9 mouse cellular contexts compared by ENCODE assay signal in the genomic region with DNA sequence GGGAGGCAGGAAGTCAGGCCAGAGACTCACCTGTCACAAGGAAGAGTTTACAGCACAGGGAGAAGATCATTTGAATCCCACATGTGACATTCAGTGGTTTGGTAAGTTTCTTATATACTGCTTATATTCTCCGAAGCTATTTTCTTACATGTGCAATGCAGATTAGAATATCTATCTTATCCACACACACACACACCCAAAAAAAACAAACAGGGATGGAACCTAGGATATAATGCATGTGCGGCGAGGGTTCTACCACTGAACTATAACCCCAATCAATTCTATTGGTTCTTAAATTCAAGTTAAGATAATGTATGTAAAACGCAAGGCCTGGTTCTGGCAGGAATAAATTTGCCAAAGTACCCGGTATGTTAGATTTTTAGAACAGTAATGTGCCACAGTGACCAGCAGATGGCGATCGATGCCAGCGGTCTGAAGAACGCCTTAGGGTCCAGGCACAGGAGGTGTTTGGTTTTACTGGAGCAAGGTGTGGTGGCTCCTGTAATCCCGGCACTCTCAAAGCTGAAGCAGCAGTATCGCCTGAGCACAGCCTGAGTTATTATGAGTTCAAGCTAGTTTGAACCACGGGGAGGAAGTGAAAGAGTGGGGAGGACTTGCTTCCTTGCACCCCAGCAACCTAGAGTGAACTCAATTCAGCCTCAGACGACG. TPM values are rescaled to one million over a fixed set of nuclear protein-coding genes. Genes with fewer than 3 reads are reported as not detected.
A peak's percentile ranks its signal among the peaks of the same experiment; 100 is the strongest.
DNase-seq lines count a peak whose midpoint lies in the region; ATAC-seq and TF ChIP-seq lines count a peak whose summit lies in the region.
"Had no signal": no experiment of that assay in that cellular context is flagged by ENCODE, and none has a peak within 500 bp of the region (broad histone marks: within the 10 kb centered on the region; RNA-seq: fewer than 3 reads in every experiment).

No protein-coding gene starts in this region.

- no peaks in the 10 kb centered on the region for H3K9me3 ChIP-seq in heart, embryonic 15.5 days (replicated peaks)
- H3K9me3 ChIP-seq: embryonic facial prominence, embryonic 12.5 days had no signal

- 21% methylated on average over 14 of the region's 14 CpGs for WGBS in cerebellum, adult 2 months
- 17% methylated on average over 14 of the region's 14 CpGs for WGBS in heart, embryonic 15.5 days
- WGBS in spleen, adult 2 months, result 14% methylated on average over 14 of the region's 14 CpGs

- peak overlapping the region; percentile 40; the same call in 1 of the 2 replicates for H3K4me3 ChIP-seq in gastrocnemius, adult 2 months
- no peak overlapping the region for H3K4me3 ChIP-seq in cerebellum, adult 2 months (replicated peaks; ENCODE audit: insufficient read depth, low read depth, low read length)
- H3K4me3 ChIP-seq in heart, embryonic 15.5 days, result no peak overlapping the region
- no peak overlapping the region for H3K4me3 ChIP-seq in spleen, adult 2 months (ENCODE audit: extremely low read depth, insufficient read depth, insufficient read length)
- H3K4me3 ChIP-seq: embryonic facial prominence, embryonic 12.5 days had no signal

- H3K4me1 ChIP-seq in cerebellum, adult 2 months (ENCODE audit: control insufficient read depth, insufficient read depth, low read length), result no peaks in the 10 kb centered on the region
- H3K4me1 ChIP-seq in heart, embryonic 15.5 days (replicated peaks), result peaks cover 16% of the 10 kb centered on the region
- peaks cover 18% of the 10 kb centered on the region; the same call in 1 of the 2 replicates for H3K4me1 ChIP-seq in spleen, adult 2 months (ENCODE audit: control insufficient read depth, insufficient read depth, insufficient read length)

- no peak overlapping the region for H3K27ac ChIP-seq in gastrocnemius, adult 2 months
- no peak overlapping the region for H3K27ac ChIP-seq in cerebellum, adult 2 months (ENCODE audit: insufficient read depth, low read length)
- no peak overlapping the region for H3K27ac ChIP-seq in heart, embryonic 15.5 days
- H3K27ac ChIP-seq in spleen, adult 2 months (ENCODE audit: insufficient read depth, low read length), result peak overlapping the region; percentile 80
- H3K27ac ChIP-seq: embryonic facial prominence, embryonic 12.5 days had no signal

- no peaks in the 10 kb centered on the region for H3K36me3 ChIP-seq in heart, embryonic 15.5 days
- H3K36me3 ChIP-seq in spleen, adult 2 months (ENCODE audit: control insufficient read depth, insufficient read depth, low read length), result no peaks in the 10 kb centered on the region
- H3K36me3 ChIP-seq: embryonic facial prominence, embryonic 12.5 days had no signal

- TF ChIP-seq POLR2A in cerebellum, adult 2 months (IDR thresholded peaks at IDR 0.05; ENCODE audit: borderline replicate concordance, insufficient read depth, low read length), result no peak
- TF ChIP-seq POLR2A in spleen, adult 2 months (IDR thresholded peaks at IDR 0.05; ENCODE audit: low read depth, low read length), result no peak

- H3K9ac ChIP-seq in heart, embryonic 15.5 days, result no peak overlapping the region
- H3K9ac ChIP-seq: embryonic facial prominence, embryonic 12.5 days had no signal

- ATAC-seq in heart, embryonic 15.5 days (replicated peaks; ENCODE audit: insufficient number of reproducible peaks, insufficient read depth, low FRiP score, low read depth), result no peak

- peak; percentile 89 for TF ChIP-seq CTCF in gastrocnemius, adult 2 months (IDR thresholded peaks at IDR 0.05)
- TF ChIP-seq CTCF in cerebellum, adult 2 months (IDR thresholded peaks at IDR 0.05; ENCODE audit: borderline replicate concordance, insufficient read depth, low read depth, low read length), result peak; percentile 85
- peak; percentile 49; the same call in 1 of the 2 replicates for TF ChIP-seq CTCF in spleen, adult 2 months (IDR thresholded peaks at IDR 0.05; ENCODE audit: extremely low read depth, insufficient read depth, insufficient read length, insufficient replicate concordance)

- peak; percentile 44 for DNase-seq in gastrocnemius, adult 2 months
- DNase-seq in gastrocnemius, adult 8-10 months (ENCODE audit: low spot score in 2 of 2), result no peak
- peak; percentile 89 for DNase-seq in ES-CJ7 (ENCODE audit: low read depth, low spot score)
- DNase-seq in cerebellum, adult 2 months, result peak; percentile 61 to 68
- DNase-seq in layer of hippocampus, postnatal 14 days (ENCODE audit: low spot score in 2 of 2), result peak; percentile 43 to 69
- peak; percentile 59 for DNase-seq in lung, postnatal 25 days (ENCODE audit: low spot score)
- DNase-seq in spleen, adult 2 months (ENCODE audit: low read depth in 1 of 2, low spot score in 2 of 2), result peak; percentile 30 to 52

- H3K4me2 ChIP-seq in heart, embryonic 15.5 days, result 0 out of 2 replicates have a peak overlapping the region, but pooled peaks have one; percentile 14
- H3K4me2 ChIP-seq: embryonic facial prominence, embryonic 12.5 days had no signal

- intact Hi-C loops in gastrocnemius, adult 2 months (cut with DNase I), result loop anchor here (10.0 kb wide), 1 partner anchor 233 kb away; no protein-coding TSS in a partner anchor

- H3K27me3 ChIP-seq in cerebellum, adult 2 months (ENCODE audit: control insufficient read depth, insufficient read depth, low read length), result no peaks in the 10 kb centered on the region
- H3K27me3 ChIP-seq in heart, embryonic 15.5 days, result no peaks in the 10 kb centered on the region
- no peaks in the 10 kb centered on the region for H3K27me3 ChIP-seq in spleen, adult 2 months (ENCODE audit: control insufficient read depth, insufficient read depth, low read length)

RNA-seq across cellular contexts. Expression of gene Zfp90, which starts 3.2 kb away (rescaled TPM):
- total RNA-seq in gastrocnemius, adult 2 months (2021), result 1 to 10 TPM; 1.2 to 1.7 TPM
- 1 to 10 TPM in 2 of 4 experiments, under 1 TPM in 2; 0.63 to 1.1 (median 0.87) TPM for total RNA-seq in gastrocnemius, adult 8-10 months (2022)
- polyA plus RNA-seq in cerebellum, adult 2 months (2012; rRNA removed), result 12.3 and 13.5 TPM in 2 replicates
- 12.7 and 15.5 TPM in 2 replicates for polyA plus RNA-seq in heart, embryonic 15.5 days (2015; fragmentation: Nextera tagmentation; extraction: Ambion mirVana)
- 10 to 100 TPM; 15.6 to 16.1 TPM for total RNA-seq in layer of hippocampus, postnatal 14 days (2021)
- 2.2 and 2.4 TPM in 2 replicates for polyA plus RNA-seq in spleen, adult 2 months (2012; rRNA removed)

Comparison
In these comparisons a context has a peak if more than half of its experiments do, and no peak if none do; other contexts are left out.
1. DNase-seq: peak in gastrocnemius, adult 2 months (single experiment), ES-CJ7 (single experiment), cerebellum, adult 2 months (2 of 2), layer of hippocampus, postnatal 14 days (2 of 2), lung, postnatal 25 days (single experiment) and spleen, adult 2 months (2 of 2); none in gastrocnemius, adult 8-10 months (0 of 2).
2. RNA of gene Zfp90, which starts 3.2 kb away (total RNA-seq): 15.6 to 16.1 TPM in layer of hippocampus, postnatal 14 days; 1.2 to 1.7 TPM in gastrocnemius, adult 2 months and 0.63 to 1.1 TPM in gastrocnemius, adult 8-10 months; every median in the first group is over 4 times any median in the second.
3. Peak in every context shown above with its lines, with median percentiles within 50 percentile points of each other: CTCF ChIP-seq.